Mouse (Mus musculus): ENCODE measurements around the gene Ap1b1.

DNA sequence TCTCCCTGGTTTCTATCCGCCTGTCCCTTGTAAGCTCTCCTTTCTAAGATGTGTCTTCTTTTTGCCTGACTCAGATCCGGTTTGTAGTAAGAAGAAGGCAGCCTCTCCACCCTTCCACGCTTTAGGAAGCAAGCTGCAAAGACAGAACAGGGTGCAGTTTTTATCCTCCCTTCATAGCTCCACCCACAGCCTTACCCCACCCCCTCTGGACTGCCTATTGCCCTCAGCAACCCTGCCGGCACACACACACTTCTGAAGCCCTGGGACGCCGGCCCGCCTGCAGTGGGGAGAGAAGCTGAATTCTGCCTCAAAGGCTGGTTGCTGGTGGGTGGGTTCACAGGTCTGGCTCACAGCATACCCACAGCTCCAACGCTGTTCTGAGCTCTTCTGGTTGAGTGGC is 32.7 kb upstream of the Ap1b1 start:
- TF ChIP-seq CTCF (IDR thresholded peaks at IDR 0.05; ENCODE audit: control insufficient read depth, insufficient read depth, low read length) = no peak
- no peak for TF ChIP-seq POLR2A (IDR thresholded peaks at IDR 0.05; ENCODE audit: borderline replicate concordance, control insufficient read depth, low read depth, low read length)

Data from bone marrow, adult 2 months (tissue).